Mouse (Mus musculus) gastrocnemius, postnatal 25 days (tissue): ENCODE data around the gene Wwp2. TPM values are rescaled to one million over a fixed set of nuclear protein-coding genes. Genes with fewer than 3 reads are reported as not detected.

Experiments used
- DNase-seq: peaks from one replicate; pipeline ENCODE4 v3.0.0; 2022
- total RNA-seq, 2 experiments: library from RNA; stranded (reverse); gene quantifications; 1 replicate in 1 of 2; 2 replicates in 1 of 2; pipeline ENCODE4 v1.2.3; 2021

The Wwp2 gene
- total RNA-seq, 2 experiments from 2014 or later: 13.0 to 16.2 TPM

DNA sequence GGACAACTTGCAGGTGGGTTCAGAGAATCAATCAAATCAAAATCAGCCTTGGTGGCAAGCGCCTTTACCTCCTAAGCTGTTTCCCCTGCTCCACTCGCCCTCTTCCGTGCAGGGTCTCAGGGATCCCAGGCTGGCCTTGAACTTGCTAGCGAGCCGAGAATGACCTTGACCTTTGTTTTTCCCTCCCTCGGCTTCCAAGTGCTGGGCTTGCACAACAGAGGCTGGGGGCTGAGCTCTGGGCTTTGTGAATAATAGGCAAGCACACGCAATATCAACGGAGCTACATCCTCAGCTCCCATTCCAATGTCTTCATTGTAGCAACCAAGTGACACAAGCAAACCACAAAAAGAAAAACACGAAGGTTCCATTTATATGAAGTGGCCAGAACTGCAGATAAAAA, 126.0 kb downstream of the Wwp2 start:
- DNase-seq: no peak

DNA sequence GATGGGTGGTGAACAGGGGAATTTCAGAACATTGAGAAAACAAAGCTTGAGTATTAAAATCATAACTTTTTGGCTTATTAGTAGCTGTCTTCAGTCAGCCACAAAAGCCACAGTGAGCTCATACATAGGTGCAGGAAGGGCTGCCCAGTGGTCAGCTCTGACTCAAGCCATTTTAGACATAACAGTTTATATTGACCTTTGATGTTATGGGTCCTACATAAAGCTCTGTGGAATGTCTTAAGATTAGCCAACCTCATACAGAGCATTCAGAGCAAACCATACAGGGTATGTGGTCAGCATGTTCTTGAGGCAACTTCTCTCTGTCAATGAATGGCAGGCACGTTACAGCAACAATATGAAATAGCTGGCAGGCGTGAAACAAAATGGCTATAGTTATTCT, 134.9 kb downstream of the Wwp2 start:
- DNase-seq: no peak

DNA sequence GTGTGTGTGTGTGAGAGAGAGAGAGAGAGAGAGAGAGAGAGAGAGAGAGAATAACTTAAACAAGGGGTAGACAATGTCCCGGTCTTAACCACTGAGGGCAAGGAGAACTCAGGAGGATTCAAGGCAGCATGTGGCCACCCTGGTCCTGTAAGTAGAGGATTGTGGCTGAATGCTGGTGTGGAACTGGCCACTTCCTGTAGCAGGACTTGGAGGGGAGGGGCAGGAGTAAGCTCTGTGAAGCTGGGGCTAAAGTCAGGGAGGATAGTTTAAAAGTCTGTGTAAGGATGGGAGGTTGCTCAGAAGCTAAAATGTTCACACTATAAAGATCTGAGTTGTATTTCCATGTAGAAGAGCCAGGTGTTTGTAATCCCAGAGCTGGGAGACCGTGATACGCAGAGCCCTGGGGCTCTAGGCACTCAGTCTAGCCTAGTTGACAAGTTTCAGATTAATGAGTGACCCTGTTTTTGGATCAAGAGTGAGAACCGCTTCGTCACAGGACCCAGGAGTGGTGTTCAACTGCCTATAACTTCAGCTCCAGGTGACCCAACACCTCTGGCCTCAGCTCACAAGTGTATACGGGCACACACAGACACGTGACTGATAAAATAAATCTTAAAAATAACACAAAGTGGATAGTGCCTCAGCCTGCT, 135.4 kb downstream of the Wwp2 start:
- no peak for DNase-seq

DNA sequence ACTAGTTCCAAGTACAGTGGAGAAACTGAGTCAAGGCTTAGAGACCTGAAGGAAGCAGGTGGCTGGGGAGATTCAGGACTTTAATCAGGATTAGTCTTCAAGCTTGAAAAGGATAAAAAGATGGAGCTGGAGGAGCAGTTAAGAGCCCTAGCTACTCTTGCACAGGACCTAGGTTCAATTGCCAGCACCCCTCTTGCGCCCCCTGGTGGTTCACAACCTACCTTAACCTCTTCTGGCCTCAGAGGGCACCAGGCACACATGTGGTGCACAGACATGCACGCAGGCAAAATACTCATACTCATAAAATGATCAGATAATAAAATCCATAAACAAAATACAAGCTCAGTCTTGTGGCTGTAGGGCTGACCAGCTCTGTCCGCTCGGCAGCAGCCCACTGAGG, 136.3 kb downstream of the Wwp2 start:
- DNase-seq: peak; percentile 49

DNA sequence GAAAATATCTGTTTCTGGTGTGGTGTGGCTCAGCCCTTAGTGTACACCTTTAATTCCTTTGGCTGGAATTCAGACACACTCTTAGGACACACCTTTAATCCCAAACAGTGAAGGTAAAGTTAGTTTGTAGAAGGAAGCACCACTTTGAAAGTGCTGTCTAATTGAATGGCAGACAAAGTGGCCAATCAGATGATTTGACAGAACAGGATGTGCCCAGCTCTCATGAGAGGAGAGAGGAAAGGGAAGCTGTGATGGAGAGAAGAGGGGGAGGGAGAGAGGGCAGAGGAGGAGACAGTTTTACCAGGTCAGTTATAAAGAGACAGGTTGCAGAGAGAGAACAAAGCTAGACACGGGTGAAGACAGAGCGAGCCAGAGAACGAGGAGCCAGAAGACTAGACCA, 138.6 kb downstream of the Wwp2 start:
- DNase-seq: no peak

DNA sequence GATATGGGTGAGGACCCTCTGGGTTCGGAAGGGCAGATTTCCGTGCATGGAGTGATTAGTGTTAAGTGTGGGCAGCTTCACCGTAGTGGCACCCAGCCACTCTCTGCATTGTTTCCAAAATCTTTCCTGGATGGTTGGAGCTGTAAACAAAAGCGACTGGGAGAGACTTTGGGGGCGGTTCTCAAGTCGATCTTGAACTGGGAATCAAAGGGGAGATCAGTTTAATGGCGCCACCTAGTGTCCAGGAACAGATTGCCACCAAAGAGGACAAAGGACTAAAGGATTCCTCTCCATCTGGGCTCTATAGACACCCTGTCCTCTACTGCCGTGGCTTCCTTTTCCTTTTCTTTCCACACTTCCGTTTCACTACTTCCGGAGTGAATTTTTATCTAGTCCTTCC, 140.5 kb downstream of the Wwp2 start:
- peak; percentile 61 for DNase-seq

DNA sequence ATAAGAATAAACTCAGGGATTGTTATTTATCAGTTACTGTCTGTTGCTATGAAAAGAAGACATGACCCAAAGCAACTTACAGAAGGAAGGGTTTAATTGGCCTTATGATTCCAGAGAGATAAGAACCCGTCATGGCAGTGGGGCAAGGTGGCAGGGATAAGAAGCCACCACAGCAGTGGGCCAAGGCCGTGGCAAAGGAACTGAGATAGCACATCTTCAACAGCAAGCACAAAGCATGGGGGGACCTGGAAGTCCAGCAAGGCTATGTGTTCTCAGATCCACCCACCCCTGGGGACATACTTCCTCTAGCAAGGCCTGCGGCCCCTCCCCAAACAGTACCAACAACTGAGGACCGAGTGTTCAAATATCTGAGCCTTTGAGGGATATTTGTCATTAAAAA, 141.5 kb downstream of the Wwp2 start:
- DNase-seq: no peak

DNA sequence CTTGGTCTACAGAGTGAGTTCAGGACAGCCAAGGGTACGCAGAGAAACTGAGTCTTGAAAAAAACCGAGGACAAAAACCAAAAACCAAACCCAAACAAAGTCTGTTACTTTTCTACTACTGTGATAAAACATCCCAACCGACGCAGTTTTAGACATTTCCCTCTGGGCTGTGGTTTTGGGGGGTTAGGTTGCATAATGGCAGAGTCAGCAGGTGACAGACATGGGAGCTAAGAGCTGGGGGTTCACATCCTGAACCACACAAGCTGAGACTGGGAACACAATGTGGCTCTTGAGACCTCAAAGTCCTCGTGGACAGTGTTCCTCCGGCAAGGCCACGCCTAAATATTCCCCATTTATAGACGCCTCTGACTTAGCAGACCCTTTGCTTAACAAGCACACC, 142.0 kb downstream of the Wwp2 start:
- no peak for DNase-seq

DNA sequence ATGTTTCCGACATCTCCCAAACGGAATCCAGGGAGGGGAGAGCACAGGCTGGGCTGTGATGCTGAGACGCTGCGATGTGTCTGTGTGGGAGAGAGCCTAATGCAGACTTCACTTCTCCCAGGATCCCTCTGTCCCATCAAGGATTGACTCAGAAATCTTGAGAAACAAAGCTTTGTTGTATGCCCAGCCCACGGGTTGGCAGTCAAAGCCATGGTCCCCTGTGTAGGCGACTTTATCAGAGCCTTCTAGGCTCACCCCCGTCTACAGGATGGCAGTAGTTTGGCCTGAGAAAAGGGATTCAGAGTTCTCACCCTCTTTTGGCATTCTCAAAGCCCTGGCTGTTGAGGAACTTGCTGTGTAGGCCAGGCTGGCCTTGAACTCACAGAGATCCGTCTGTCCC, 142.4 kb downstream of the Wwp2 start:
- DNase-seq: no peak

DNA sequence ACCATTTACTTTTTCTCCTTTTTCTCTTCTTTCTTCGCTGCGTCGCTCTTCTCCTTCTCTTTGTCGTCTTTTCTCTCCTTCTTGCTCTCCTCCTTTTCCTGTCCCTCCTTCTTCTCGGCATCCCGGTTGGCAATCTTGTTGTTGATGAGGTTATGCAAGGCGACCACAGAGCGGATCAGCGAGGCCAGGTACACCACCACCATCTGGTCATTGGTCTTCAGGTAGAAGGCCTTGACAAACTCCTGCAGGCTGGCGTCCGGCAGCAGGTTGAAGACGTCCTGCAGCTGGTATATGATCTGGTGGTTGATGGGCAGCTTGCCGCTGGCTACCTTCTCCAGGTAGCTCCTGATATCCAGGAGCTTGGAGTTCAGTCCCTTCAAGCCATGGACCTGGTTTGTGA, 144.7 kb downstream of the Wwp2 start:
- no peak for DNase-seq

DNA sequence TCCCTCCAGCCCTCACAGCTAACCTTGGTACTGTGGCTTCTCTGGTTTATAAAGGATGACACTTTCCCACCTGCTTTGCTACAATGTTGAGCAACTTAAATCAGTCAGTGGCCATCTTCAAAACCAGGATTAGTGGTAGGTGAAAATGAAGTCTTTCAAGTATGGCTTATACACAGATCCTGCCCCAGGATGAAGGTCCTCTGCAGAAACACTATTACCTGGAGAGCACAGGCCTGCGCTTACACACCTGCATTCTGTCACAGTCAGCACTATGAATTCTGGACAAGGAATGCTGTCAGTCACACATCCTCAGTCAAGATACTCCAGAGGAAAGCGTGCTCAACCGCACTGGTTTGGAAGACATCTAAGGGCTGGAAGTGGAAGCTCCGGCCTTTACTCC, 145.4 kb downstream of the Wwp2 start:
- no peak for DNase-seq

DNA sequence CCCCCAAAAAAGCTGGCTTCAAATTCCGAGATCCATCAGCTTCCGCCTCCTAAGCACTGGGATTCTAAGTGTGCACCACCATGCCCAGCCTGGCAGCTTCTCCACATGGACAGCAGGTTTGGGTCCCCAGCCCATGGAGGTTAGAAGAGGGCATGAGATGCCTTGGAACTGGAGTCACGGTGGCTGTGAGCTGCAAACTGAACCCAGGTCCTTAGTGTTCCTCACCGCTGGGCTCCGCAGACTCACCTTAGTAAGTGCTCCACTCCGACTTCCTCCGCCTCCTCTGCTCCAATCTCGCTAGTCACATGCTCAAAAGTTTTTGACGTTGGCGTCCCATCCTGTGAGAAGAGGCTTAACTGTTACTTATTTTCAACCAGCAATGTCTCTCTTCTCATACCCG, 146.0 kb downstream of the Wwp2 start:
- no peak for DNase-seq

DNA sequence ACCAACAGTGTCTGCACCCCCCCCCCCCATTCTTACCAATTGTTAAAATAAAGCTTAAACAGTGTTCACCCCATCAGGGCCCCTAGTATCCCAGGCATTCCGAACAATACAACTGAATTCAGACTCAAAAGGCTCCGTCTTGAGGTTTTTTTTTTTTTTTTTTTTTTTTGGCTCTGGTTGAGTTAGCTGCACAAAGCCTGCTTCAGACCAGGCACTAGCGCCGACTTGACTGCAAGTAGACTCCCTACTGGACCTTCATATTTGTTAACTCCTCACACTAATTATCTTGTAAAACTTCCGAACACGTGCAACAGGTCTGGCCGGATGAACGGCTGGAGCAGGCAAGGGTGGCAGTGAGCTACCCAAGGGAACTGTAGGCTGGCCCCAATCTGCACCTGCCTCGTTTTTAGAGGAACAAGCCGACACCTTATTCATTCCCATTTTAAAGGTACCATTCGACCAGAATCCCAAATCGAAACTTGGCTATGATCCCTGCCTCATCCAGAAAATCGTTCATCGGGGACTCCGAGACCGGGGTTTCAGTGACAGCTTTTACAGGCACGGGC, 151.3 kb downstream of the Wwp2 start:
- no peak for DNase-seq

DNA sequence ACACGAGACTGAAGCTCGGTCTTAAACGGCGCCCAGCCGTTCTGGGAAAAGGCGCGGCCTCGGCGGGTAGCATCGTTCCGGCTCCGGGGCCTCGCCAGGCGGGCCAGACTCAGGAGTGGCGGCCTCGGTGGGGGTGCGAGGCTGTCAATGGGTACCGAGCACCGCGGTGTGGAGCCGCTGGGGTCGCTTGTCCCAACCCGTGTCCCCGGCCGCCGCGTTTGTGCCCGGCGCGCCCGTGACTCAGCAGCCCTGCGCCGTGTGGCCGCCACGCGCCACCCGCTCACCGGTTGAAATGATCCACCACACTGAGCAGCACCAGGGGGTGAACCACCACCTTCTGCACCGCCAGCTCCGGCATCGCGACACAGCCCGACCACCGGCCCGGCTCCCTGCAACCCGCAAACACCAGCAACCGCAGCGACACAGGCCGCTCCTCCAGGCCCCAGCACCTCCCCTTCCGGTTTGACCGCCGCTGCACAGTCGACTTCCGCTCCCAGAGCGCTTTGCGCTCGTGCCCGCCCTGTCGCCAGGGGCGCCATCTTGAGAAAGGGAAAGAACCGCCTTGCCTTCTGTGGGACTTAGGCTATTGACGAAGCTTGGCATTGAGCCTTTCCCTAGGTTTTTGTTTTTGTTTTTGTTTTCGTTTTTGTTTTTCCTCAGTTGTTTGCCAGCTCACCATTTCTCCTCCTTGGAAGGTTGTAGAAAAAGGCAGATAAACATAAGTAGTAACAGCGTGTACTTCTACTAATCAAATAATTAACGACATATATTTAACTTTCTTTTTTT, 152.0 kb downstream of the Wwp2 start, which contains the start of gene Psmd7:
TSS of gene Psmd7 (minus strand) at position 470 of the 786 bp plus-strand sequence.
- DNase-seq: peak; percentile 92

DNA sequence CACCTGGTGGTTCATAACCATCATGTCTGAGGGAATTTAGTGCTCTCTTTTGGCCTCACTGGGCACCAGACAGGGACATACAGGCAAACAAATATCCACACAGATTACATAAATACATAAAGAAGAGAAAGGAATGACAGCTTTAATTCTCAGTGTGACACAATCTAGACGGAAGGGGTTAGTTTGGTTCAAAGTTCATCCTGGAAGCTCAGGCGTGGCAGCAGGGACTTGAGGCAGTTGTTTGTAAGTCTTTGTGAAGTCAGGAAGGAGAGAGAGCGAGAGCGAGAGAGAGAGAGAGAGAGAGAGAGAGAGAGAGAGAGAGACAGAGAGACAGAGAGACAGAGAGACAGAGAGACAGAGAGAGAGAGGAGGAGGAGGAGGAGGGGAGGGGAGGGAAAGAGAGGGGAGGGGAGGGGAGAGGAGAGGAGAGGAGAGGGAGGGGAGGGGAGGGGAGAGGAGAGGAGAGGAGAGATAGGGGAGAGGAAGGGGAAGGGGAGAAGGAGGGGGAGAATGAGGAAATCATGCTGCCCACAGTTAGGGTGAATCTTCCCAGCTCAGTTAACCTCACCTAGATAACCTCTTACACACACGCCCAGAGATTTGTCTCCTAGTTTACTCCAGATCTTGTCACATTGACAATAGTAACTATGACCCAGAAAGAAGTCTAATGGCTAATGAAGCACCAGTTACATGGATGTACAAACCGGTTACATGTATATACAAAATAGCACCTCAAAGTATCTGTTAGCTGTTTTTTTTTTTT, 158.0 kb downstream of the Wwp2 start:
- no peak for DNase-seq

DNA sequence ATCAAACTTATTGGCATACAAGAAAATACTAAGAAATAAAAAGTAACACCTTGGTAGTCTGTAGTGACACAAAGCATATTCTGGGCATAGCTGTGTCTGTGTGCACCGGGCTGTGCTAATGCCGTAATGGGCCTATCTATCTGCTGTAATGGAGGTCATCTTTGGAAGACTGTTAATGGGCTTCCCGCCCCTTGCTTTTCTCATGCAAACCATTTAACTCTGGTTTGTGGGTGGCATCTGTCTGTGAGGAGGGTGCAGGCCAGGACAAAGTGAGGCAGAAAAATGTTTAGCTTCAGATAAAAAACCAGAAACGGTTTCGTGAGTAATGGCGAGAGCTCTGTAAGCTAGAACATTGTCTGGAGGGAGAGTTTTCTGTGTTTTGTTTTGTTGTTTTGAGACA, 158.7 kb downstream of the Wwp2 start:
- DNase-seq: no peak

DNA sequence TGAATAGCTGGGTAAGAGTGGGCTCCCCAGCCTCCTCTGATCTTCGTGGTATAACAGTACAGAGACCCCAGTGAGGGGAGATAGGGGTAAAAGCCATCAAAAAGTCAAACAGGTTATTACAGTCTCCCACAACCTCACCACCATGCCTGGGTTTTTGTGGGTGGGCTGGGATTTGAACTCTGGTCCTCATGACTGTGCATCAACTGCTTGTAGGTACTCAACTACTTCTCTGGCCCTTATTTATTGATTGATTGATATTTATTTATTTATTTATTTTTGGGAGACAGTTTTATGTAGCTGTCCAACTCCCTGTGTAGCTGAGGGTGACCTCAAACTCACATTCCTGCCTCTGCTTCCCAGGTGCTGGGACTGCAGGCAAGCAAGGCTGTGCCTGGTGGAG, 161.6 kb downstream of the Wwp2 start:
- no peak for DNase-seq

DNA sequence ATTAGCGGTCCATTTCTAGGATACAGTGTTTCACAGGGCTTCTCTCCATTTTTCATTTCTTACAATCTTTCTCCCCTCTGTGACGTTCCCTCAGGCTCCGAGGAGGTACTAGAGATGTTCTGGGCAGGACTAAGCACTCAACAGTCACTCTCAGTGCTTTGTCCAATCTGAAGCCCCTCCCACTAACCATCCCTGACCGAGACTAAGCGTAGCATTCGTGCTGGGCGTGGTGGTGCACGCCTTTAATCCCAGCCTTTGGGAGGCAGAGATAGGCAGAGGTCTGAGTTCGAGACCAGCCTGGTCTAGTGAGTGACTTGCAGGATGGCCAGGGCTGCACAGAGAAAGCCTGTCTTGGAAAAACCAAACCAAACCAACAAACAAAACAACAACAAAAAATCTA, 163.5 kb downstream of the Wwp2 start:
- DNase-seq: no peak

DNA sequence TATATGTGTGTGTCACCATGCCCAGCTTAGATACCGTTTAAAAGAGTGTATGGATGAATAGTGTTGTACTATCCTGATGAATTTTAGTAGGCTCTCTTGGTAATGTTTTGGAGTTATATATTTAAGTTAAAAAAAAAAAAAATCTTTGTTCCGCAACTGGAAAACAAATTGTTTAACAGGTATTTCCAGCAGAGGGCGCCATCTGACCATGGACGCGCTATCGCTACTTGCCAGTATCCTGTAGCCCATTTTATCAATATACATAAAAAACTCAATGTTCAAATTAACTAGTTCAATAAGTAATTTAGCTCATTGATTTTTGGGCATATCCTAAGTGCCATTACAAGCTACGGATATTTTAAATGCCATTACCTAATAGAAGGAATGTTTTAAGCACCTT, 166.9 kb downstream of the Wwp2 start:
- DNase-seq: no peak
